Mouse (Mus musculus) cerebellum, postnatal 4 days (tissue): ENCODE data around the gene Zyx.
A peak's percentile ranks its signal among the peaks of the same experiment; 100 is the strongest.

Experiments
- DNase-seq, 2 experiments: peaks; one replicate each; pipeline ENCODE4 v3.0.0; 2022; ENCODE audit warnings: low spot score in 2 of 2, mixed read lengths in 1 of 2

The Zyx gene

GRCm38 (mm10) chr6:42349426-42350020 lies at the start of gene Zyx:
Gene Zyx, plus strand, starts transcription at chr6:42349630.
- peak; percentile 66 to 84 for DNase-seq

GRCm38 (mm10) chr6:42309816-42310378 lies 39.5 kb upstream of the Zyx start:
- no peak for DNase-seq

- no peak for DNase-seq
Measured at GRCm38 (mm10) chr6:42310427-42311053, 38.9 kb upstream of the Zyx start.

GRCm38 (mm10) chr6:42318293-42318692 lies 31.1 kb upstream of the Zyx start:
- DNase-seq, result no peak

- DNase-seq, result no peak
Measured at GRCm38 (mm10) chr6:42323371-42324066, 25.9 kb upstream of the Zyx start.

- peak in 1 of 2 experiments; percentile 44 for DNase-seq
Measured at GRCm38 (mm10) chr6:42324067-42324481, 25.4 kb upstream of the Zyx start.

- DNase-seq, result peak; percentile 50 to 68
Measured at GRCm38 (mm10) chr6:42324482-42325267, 24.8 kb upstream of the Zyx start, which contains the start of gene Fam131b. Gene Fam131b, minus strand, starts transcription at chr6:42324643.

- peak; percentile 70 to 86 for DNase-seq
Measured at GRCm38 (mm10) chr6:42325268-42325609, 24.2 kb upstream of the Zyx start.

GRCm38 (mm10) chr6:42326509-42326908 lies 22.9 kb upstream of the Zyx start:
- no peak for DNase-seq

GRCm38 (mm10) chr6:42328757-42329156 lies 20.7 kb upstream of the Zyx start:
- no peak for DNase-seq

GRCm38 (mm10) chr6:42330216-42330615 lies 19.2 kb upstream of the Zyx start:
- no peak for DNase-seq

- DNase-seq, result no peak
Measured at GRCm38 (mm10) chr6:42330946-42331345, 18.5 kb upstream of the Zyx start.

GRCm38 (mm10) chr6:42339189-42339588 lies 10.2 kb upstream of the Zyx start:
- no peak for DNase-seq

- no peak for DNase-seq
Measured at GRCm38 (mm10) chr6:42339981-42340380, 9.4 kb upstream of the Zyx start.

- DNase-seq, result no peak
Measured at GRCm38 (mm10) chr6:42342171-42342570, 7.3 kb upstream of the Zyx start.

- DNase-seq, result no peak
Measured at GRCm38 (mm10) chr6:42343361-42344120, 5.9 kb upstream of the Zyx start.

- no peak for DNase-seq
Measured at GRCm38 (mm10) chr6:42344255-42344654, 5.2 kb upstream of the Zyx start.

- DNase-seq, result no peak
Measured at GRCm38 (mm10) chr6:42348281-42349005, 987 bp upstream of the Zyx start.

- peak; percentile 38 to 52 for DNase-seq
Measured at GRCm38 (mm10) chr6:42349006-42349425, 414 bp upstream of the Zyx start.
